ENCODE assay signal across 16 mouse cellular contexts in genomic region chr16:66997461-66997860, GRCm38 (mm10).
"Had no signal": no experiment of that assay in that cellular context is flagged by ENCODE, and none has a peak within 500 bp of the region (broad histone marks: within the 10 kb centered on the region; RNA-seq: fewer than 3 reads in every experiment).

No protein-coding gene starts in this region.

- H3K27ac ChIP-seq: liver, embryonic 15.5 days; lung, embryonic 15.5 days; macrophage; midbrain, embryonic 13.5 days; midbrain, embryonic 15.5 days; neural tube, embryonic 12.5 days; stomach, embryonic 15.5 days; stomach, postnatal 0 days had no signal

- H3K27me3 ChIP-seq: liver, embryonic 15.5 days; lung, embryonic 15.5 days; megakaryocyte, embryonic 14.5 days; midbrain, embryonic 13.5 days; midbrain, embryonic 15.5 days; neural tube, embryonic 12.5 days; stomach, embryonic 15.5 days had no signal

- H3K4me3 ChIP-seq: liver, embryonic 15.5 days; lung, embryonic 15.5 days; megakaryocyte, embryonic 14.5 days; midbrain, embryonic 13.5 days; midbrain, embryonic 15.5 days; neural tube, embryonic 12.5 days; stomach, embryonic 15.5 days had no signal

- H3K4me1 ChIP-seq: liver, embryonic 15.5 days; lung, embryonic 15.5 days; megakaryocyte, embryonic 14.5 days; midbrain, embryonic 13.5 days; midbrain, embryonic 15.5 days; neural tube, embryonic 12.5 days; stomach, embryonic 15.5 days had no signal

- H3K36me3 ChIP-seq: liver, embryonic 15.5 days; lung, embryonic 15.5 days; midbrain, embryonic 13.5 days; midbrain, embryonic 15.5 days; neural tube, embryonic 12.5 days; stomach, embryonic 15.5 days had no signal

- DNase-seq: liver, postnatal 0 days; lung, adult 2 months; lung, postnatal 14 days; lung, postnatal 36 days; right cerebral cortex, postnatal 14 days; thymus, postnatal 14 days; thymus, postnatal 36 days had no signal
